Mouse (Mus musculus): Measurements from ENCODE around the gene Heyl. TPM values are rescaled to one million over a fixed set of nuclear protein-coding genes. Genes with fewer than 3 reads are reported as not detected.
A peak's percentile ranks its signal among the peaks of the same experiment; 100 is the strongest.

Heyl gene
- total RNA-seq (2014; fragmentation: Nextera tagmentation) (not detected in 2 replicates), total RNA-seq (2017) (not detected in 2 replicates)

DNA sequence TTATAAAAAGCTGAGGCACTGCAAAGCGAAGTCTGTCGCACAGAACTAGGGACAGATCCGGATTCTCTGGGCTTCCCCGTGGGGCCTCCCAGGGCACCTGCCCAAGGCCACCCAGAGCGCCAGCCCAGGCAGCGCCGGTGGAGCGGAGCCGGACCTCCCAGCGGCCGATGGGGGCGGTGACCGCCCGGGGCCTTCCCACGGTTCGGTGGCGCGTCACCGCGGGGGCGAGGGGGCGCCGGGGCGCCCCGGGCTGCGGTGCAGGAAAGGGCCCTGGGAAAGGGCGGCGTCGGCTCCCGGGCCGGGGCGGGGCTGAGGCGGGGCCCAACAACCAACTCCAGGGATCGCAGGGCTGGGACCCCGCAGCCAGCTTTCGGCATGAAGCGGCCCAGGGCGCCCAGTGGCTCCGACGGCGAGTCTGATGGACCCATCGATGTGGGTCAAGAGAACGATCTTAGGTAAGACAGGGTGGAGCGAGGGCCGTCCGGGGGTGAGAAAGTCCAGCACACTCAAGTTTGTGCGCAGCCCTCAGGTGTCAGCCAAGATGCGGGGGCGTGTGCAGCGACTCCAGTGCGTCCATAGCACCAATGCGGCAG is at the start of gene Heyl:
Heyl (plus strand) TSS at position 65 of the 593 bp plus-strand sequence.
- peak; percentile 62 for ATAC-seq (replicated peaks; ENCODE audit: poor library complexity, severe bottlenecking)

DNA sequence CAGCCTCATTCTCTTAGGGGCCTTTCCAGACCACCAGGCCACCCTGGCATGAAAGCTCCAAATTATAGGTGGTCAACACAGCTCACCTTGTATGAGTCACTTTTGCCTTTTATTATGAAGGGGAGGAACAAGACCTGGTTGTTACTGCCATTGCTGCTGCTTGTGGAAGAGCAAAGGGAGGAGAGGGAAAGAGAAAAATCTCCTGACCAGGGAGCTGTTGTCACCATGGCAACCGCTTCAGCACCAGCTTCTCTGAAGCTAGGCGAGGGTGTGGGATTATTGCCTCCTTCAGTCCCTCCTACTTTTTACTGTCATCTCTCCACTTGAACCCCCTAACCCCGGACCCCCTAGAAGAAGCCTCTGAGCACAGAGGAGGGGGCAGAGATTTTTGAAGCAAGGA is 48.5 kb upstream of the Heyl start:
- no peak for ATAC-seq (replicated peaks; ENCODE audit: poor library complexity, severe bottlenecking)

DNA sequence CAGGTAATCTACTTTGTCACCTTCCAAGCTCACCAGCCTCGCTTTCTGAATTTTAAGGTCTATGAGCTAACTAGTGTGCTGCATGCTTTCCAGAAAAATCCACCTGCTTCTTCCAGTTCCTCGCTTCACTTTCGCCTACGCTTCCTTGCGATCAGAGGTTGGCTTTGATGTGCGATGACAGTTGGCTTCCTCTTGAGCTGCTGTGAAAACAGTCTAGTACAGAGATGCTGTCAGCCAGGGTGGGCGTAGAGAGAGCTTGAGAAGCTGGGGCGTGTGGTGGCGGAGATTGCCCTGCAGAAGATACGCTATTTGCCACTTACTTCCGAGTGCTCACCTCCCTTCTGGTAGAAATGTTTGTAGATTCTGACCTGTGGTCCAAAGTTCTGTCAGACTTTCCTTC is 41.0 kb upstream of the Heyl start:
- ATAC-seq (replicated peaks; ENCODE audit: poor library complexity, severe bottlenecking) = no peak

DNA sequence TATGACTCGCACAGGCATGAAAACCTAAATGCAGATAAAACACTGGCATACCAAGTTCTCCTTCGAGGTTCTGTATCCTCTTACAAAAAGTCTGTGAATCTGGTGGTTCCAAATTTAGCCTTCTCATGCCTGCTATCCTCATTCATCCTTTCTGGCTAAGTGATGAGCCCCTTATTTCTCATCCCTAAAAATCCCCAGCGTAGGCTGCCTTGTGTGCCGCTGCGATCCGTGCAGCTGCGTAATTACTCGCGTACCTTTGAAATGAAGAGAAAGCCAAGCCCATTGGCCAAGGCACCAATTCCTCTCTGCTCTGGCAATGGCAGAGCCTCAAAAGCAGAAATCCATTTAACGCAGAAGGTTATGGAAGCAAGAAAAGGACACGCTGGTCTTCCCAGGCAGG is 39.6 kb upstream of the Heyl start:
- ATAC-seq (replicated peaks; ENCODE audit: poor library complexity, severe bottlenecking) = no peak

DNA sequence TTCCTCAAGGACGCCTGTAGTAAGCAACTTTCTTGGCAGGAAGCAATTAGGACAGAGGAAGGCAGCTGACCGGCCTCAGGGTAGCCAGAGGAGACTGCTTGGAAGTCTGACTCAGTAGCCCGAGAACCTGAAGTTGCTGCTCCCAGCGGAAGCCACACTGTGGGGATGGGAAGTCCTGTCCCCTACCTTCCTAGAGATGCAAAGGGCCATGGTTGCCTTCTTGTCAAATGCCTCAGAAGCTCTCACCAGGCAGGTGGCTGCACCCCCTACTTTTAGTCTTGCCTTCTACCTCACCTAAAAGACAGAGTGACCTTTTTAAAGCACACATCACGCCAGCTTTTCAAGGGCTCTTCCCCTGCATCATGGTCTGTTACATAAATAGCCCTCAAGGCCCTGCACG is 36.7 kb upstream of the Heyl start:
- no peak for ATAC-seq (replicated peaks; ENCODE audit: poor library complexity, severe bottlenecking)

DNA sequence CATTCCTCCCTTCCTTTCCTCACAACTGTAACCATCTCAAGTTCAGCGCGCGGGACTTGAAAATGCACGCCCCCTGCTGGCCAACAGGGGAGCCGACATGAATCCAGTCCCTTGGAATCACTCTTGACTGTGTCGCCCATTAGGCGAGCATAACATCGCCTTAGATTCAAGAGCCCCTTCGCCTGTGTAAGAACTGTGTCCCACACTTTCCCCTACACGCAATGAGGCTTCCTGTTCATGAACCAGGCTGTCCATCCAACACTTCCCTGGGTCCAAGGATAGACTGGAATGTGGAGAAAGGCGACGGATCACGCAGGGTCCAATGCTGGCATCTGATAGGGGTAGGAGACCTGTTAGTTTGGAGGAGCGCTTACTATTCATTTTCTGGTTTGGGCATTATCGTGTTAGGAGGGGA is 32.6 kb upstream of the Heyl start:
- ATAC-seq (replicated peaks; ENCODE audit: poor library complexity, severe bottlenecking) = peak; percentile 82

DNA sequence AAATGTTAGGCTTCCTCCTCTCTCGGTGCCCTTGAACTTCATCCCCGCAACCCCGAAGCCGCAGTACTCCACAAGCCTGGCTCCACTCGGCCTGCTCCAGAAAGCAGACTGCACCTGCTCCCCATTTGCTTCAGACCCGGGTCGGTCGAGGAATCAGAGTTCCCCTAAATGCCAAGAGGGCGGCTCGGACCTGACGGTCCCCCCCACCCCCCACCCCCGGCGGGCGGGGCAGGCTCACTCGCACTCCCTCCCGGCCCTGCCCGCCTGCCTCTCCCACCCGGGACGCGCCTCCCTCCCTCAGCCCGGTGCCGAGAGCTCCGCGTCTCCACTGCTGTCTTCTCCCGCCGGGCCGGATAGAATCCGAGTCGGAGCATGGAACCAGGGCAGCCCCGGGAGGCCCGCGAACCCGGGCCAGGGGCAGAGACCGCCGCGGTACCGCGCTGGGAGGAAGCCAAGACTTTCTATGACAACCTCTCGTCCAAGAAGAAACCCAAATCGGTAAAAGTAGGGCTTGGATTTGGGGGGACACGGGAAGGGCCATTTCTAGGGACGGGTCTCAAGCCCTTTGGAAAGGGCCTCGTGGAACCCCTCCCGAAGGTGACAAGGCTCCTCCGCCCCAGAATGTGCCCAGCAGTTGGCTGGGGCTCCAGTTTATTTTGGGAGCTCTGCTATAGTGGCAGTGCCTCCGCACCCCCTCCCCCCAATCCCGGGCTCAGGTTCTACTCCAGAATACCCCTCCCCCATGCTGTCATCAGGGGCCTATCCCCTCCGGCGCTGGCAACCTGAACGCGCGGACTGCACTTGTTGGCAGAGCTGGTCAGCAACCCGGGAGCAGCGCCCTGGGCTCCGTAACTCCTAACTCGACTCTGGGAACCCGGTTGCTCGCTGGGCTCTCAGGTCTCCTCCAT is 31.9 kb upstream of the Heyl start, which contains the start of gene Nt5c1a:
Nt5c1a (plus strand) TSS at position 319 of the 908 bp plus-strand sequence.
- ATAC-seq (replicated peaks; ENCODE audit: poor library complexity, severe bottlenecking) = peak; percentile 45

DNA sequence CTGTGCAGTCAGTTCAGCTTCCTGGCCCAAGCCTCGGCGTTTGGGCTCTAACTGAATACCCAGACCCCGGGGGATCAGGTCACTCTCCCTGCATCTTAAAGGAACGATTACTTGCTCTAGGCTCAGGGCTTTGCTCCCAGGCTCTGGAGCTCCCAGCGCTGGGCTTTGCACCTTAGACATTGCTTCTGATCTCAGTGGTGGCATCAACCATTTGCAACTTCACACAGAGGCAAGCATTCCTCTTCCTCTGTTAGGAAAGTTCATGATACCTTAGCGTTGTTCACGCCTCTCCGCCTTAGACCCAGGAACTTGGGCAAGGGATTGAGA is 31.3 kb upstream of the Heyl start:
- no peak for ATAC-seq (replicated peaks; ENCODE audit: poor library complexity, severe bottlenecking)

DNA sequence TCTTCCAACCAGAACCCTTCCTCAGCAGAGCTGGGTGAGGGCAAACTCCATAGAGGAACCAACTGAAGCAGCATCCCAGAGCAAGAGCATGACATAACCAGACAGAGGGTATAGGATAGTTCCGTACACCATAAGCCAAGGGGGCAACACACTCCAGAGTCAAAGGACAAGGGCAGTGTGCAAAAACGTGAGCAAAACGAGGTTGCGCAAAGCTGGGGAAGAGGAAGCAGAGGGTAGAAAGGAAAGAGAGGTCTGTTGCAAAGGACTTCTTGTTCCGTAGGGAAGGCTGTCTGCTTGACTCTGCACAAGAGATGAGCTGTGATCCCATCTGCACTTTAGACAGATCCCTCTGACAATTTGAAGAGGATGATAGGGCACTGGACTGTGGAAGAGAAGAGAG is 26.0 kb upstream of the Heyl start:
- ATAC-seq (replicated peaks; ENCODE audit: poor library complexity, severe bottlenecking) = peak; percentile 96

DNA sequence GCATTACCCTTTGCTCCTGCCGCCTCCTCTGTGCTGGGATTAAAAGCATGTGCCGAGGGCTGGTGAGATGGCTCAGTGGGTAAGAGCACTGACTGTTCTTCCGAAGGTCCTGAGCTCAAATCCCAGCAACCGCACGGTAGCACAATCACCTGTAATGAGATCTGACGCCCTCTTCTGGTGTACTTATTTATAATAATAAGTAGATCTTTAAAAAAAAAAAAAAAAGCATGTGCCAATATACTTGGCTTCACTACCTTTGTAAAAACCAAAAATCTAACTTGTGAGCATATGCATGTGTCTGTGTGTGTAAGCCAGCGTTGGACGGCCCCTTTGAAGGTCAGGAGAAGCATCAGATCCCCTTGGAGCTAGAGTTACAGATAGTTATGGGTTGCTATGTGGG is 22.4 kb upstream of the Heyl start:
- no peak for ATAC-seq (replicated peaks; ENCODE audit: poor library complexity, severe bottlenecking)

DNA sequence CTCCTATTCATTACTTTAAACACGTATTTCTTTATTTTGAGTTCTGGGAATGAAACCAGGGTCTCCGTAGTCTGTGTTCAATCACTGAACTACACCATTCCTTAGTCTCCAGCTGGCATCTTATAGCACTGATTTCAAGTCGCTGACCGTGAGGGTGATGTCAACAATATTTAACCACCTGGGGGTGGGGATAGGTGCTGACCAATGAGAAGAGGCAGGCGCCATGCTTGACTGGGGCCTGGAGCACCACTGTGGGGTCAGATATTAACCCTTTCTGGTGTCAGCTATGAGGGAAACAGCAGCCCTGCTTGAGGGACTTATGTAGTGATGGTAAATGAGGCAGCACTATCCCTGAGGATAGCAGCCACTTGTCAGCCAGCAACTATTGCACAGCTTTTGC is 21.9 kb upstream of the Heyl start:
- ATAC-seq (replicated peaks; ENCODE audit: poor library complexity, severe bottlenecking) = no peak

DNA sequence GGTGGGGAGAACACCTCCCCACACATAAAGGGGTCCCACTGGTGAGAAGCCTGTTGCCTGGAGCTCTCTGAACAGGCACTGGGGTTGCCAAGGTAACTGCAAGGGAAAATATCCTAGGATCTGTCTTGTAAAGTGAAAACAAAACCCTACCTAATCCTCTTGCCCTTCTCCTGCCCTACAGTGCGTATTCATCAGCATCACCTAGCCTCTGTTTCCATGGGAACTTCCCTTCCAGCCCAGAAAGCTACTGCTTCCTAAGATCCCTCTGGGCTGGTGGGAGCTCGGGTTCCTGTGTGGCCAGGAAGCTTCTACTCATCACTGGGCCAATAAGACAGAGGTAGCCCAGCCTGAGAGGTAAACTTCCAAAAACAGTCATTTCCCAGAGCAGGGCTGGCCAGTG is 21.0 kb upstream of the Heyl start:
- ATAC-seq (replicated peaks; ENCODE audit: poor library complexity, severe bottlenecking) = no peak

DNA sequence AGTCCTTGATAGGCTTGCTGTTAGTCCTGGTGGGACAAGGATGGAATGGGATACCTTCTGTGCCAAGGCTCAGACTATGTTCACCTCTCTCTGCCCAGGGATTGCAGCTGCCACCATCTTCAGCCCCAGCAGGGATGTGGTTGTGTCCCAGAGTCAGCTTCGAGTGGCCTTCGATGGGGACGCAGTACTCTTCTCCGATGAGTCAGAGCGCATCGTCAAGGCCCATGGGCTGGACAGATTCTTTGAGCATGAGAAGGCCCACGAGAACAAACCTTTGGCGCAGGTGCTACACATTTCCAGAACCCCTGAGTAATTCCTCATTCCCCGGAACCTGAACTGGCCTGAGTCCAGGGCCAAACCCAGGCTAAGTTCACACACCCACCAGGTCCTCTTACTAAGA is 19.4 kb upstream of the Heyl start:
- ATAC-seq (replicated peaks; ENCODE audit: poor library complexity, severe bottlenecking) = no peak

DNA sequence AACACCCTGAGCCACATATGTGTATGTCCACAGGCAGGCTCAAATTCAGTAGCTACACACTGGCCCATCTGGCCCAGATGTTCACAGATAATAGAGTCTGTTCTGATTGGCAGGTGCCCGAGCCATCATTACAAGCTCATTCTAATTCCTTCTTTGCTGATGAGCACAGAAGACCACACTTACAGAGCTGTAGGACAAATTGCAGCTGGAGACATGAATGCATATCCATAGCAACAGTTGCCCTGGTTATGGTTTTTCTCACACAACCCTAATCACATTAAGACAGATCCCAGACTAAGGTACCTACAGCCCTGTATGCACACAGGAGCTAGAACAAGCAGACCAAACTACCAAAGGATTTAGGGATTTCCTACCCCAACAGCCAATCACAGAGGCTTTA is 18.0 kb upstream of the Heyl start:
- ATAC-seq (replicated peaks; ENCODE audit: poor library complexity, severe bottlenecking) = no peak

DNA sequence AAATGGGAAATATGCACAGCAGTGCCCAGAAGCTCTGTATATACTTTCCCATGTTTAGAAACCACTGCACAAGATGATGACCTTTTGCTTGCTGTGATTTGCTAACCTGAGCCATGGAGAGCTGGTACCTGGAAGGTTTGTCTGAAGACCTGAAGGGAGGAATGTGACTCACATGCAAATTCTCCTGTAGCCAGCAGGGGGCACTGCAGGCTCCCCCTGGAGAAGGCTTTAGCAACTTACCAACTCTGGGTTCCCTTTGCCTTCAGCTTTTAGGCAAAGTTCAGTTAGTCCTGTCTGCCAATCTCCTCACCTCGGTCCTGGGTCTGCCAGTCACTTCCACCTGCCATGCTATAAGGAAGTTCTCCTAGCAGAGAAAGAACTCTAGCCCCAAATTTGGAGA is 16.6 kb upstream of the Heyl start:
- ATAC-seq (replicated peaks; ENCODE audit: poor library complexity, severe bottlenecking) = peak; percentile 56

DNA sequence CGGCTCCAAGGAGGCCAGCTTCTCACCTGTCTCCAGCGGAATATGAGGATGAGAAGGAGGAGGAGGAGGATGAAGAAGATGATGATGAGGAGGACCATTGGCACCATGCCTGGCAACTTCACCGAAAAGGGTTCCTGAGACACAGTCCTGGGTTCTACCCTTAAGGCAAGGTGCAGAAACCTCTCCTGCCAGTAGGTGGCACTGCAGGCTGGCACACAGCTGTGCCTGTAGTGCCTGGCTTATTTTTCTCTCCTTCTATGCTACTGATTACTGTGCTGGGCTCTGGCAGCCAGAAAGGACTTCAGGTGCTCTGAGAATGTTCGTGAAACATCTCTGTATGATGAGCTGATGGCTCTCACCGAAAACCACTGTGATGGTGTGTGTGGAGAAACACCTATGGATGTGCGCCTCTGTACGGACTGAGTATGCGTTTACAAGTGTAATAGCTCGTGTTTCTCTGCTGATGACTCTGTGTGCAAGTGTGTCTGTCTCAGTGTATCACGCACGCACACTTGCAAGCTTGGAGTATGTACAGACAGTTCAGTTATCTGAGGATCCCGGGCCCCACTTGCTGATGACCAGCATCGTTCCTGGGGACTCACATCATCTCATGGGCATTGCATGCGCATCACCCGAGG is 13.5 kb upstream of the Heyl start:
- peak; percentile 61 for ATAC-seq (replicated peaks; ENCODE audit: poor library complexity, severe bottlenecking)

DNA sequence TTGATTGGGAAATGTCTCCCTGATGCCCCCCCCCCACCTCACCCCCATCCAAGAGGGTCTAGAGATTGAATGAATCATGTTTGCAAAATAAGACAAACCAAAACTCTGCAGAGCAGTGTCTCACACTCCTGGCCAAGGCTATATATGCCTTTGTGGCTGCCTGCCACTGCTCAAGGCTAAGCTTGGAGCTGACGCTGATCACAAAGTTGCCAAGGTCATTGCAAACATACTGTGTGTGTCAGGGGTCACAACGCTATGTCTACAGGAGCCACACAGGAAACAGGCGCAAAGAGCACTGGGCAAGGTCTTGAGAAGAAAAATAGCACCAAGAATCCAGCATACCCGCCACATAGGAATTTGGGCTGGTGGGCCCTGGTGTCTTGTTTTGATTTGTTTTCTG is 12.7 kb upstream of the Heyl start:
- ATAC-seq (replicated peaks; ENCODE audit: poor library complexity, severe bottlenecking) = no peak

DNA sequence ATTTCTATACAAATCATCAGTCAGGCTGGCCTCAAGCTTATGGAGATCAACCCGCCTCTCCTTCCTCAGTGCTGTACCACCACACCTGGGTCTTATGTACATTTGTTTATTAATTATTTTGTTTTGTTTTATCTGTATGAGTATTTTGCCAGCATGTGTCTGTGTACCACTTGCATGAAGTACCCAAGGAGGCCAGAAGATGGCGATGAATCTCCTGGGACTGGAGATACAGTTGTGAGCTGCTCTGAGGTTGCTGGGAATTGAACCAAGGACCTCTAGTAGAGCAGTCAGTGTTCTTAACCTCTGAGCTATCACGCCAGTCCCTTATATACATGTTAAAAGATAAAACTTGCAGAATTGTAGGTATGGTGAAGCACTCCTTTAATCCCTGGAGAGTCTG is 10.0 kb upstream of the Heyl start:
- ATAC-seq (replicated peaks; ENCODE audit: poor library complexity, severe bottlenecking) = peak; percentile 58

DNA sequence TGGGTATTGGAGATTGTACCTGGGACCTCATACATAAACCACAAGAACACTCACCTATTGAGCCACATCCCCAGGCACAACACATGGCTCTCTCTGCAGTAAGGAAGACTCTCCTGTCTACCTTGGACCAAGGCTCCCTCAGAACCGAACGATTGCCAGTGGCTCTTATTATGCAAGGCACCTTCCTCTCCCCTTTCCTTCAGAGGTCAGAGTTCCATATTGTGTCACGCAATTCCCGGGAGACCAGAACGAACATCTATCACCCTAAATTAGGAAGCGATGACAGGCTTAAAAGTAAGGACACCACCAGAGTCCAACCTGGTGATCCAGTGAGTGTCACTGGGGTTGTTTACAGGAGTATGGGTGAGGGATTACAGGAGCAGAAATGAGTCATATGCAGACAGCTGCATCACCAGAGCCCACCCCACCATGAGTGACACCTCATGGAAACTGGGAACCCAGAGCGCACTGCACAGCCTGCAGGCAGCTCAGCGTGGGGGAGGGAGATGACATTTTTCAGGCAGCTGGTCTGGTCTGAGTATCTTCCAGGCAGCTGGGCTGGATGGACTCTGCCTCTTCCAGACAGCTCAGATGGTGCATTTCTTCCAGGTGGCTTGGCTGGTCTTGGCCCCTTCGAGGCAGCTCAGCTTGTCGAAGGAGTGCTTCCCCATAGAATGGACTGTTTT is 7.5 kb upstream of the Heyl start:
- no peak for ATAC-seq (replicated peaks; ENCODE audit: poor library complexity, severe bottlenecking)

DNA sequence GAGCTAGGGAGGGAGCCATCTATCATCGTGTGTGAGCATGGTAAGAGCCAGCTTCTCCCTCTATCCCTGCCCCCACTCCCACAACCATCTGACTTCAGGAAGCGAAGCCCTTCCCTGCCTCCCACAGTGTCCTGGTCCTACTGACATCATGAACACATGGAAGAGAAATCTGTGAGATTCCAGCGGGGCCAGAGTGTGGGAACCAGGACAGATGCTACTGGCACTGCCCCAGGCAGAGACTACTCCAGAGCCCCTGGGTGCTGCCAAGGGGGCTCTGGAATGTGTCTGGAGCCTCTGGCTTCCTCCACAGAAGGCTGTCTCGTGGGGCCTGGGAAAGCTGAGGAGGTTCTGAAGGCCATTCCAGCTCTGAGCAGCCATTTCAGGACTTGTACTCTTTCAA is 5.6 kb upstream of the Heyl start:
- ATAC-seq (replicated peaks; ENCODE audit: poor library complexity, severe bottlenecking) = no peak

DNA sequence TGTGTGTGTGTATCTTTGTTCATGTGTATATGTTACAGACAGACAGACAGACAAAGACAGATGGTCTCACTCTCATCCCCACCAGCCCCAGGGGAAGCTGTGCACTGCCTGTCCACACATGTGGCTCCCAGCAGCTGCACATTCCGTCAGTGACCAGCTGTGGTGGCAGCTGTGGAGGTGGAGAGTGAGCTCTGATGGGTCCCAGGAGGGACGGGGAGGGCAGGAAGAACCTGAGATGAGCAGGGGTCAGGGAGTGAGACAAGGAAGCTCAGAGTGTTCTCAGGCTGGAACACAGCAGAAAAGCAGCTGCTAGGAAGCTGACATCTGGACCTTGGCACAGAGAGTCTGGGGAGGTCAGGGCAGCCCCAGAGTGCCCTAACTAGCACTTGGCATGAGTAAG is 5.1 kb upstream of the Heyl start:
- no peak for ATAC-seq (replicated peaks; ENCODE audit: poor library complexity, severe bottlenecking)
